Mouse (Mus musculus) kidney, adult 2 months (tissue): ENCODE data around the gene Rbfox3.
A peak's percentile ranks its signal among the peaks of the same experiment; 100 is the strongest.

Experiments
- CTCF ChIP-seq: fragments of 200-500 bp; conservative IDR thresholded peaks from 2 replicates; pipeline ENCODE4 v1.5.1; 2011; ENCODE audit warnings: low read depth, mild to moderate bottlenecking, control low read depth, low read length, moderate library complexity, mixed read lengths; ENCODE audit not compliant: insufficient read depth, insufficient read length
- POLR2A ChIP-seq: fragments of 200-500 bp; IDR thresholded peaks from one replicate; pipeline ENCODE4 v1.6.1; 2011; ENCODE audit warnings: low read depth, low read length, control low read depth

DNA sequence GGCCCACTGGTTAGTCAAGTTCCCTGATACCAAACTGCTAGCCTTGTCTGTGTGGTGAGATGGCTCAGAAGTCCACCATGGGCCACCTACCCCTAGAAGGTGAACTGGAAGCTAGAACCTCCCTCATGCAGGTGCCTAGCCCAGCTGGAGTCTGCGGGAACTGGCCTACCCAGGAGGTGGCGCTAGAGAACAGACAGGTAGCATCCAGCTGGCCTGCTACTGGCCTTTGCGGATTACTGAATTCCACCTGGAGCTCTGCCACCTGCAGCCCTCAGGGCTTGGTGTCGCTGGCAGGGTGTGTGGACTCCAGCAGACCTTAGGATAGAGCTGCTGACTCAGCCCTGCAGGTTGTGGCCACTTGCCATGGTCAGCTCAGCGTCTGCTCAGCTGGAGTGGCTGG lies 263.0 kb downstream of the Rbfox3 start:
- no peak for TF ChIP-seq POLR2A
- TF ChIP-seq CTCF, result peak; percentile 78
